Mouse (Mus musculus) cerebellum, adult 11-12 months (tissue): ENCODE measurements around the gene Map6d1.

Source experiments
- DNase-seq: peaks from one replicate; pipeline ENCODE4 v3.0.0; 2022

Map6d1 gene

GRCm38 (mm10) chr16:20240468-20241414 lies at the start of gene Map6d1:
Gene Map6d1 (minus strand): TSS chr16:20241358.
- peak; percentile 81 for DNase-seq

GRCm38 (mm10) chr16:20280238-20280637 lies 39.1 kb upstream of the Map6d1 start:
- no peak for DNase-seq

GRCm38 (mm10) chr16:20279395-20279794 lies 38.2 kb upstream of the Map6d1 start:
- DNase-seq, result no peak

GRCm38 (mm10) chr16:20272994-20273393 lies 31.8 kb upstream of the Map6d1 start:
- DNase-seq, result no peak

- DNase-seq, result no peak
These were observed 30.2 kb upstream of the Map6d1 start for GRCm38 (mm10) chr16:20271339-20271738.

GRCm38 (mm10) chr16:20265089-20265488 lies 23.9 kb upstream of the Map6d1 start:
- no peak for DNase-seq

GRCm38 (mm10) chr16:20257926-20258325 lies 16.8 kb upstream of the Map6d1 start:
- DNase-seq, result no peak

GRCm38 (mm10) chr16:20248442-20249174 lies 7.5 kb upstream of the Map6d1 start:
- DNase-seq, result no peak

- no peak for DNase-seq
These were observed 5.9 kb upstream of the Map6d1 start for GRCm38 (mm10) chr16:20247103-20247502.

- DNase-seq, result no peak
These were observed 2.5 kb downstream of the Map6d1 start for GRCm38 (mm10) chr16:20238646-20239045.

- DNase-seq, result peak; percentile 67
These were observed 3.7 kb downstream of the Map6d1 start for GRCm38 (mm10) chr16:20237426-20237825.

GRCm38 (mm10) chr16:20234406-20234805 lies 6.8 kb downstream of the Map6d1 start:
- no peak for DNase-seq

- no peak for DNase-seq
These were observed 13.0 kb downstream of the Map6d1 start for GRCm38 (mm10) chr16:20228167-20228566.

- no peak for DNase-seq
These were observed 13.7 kb downstream of the Map6d1 start for GRCm38 (mm10) chr16:20227504-20227903.

- DNase-seq, result no peak
These were observed 14.5 kb downstream of the Map6d1 start for GRCm38 (mm10) chr16:20226676-20227075.

- DNase-seq, result no peak
These were observed 18.4 kb downstream of the Map6d1 start for GRCm38 (mm10) chr16:20222726-20223125.

- DNase-seq, result peak; percentile 39
These were observed 27.4 kb downstream of the Map6d1 start for GRCm38 (mm10) chr16:20213591-20214226.

GRCm38 (mm10) chr16:20199501-20200201 lies 41.5 kb downstream of the Map6d1 start:
- DNase-seq, result no peak

GRCm38 (mm10) chr16:20196962-20197361 lies 44.2 kb downstream of the Map6d1 start:
- DNase-seq, result no peak

- DNase-seq, result no peak
These were observed 45.6 kb downstream of the Map6d1 start for GRCm38 (mm10) chr16:20195546-20195945.

- no peak for DNase-seq
These were observed 49.1 kb downstream of the Map6d1 start for GRCm38 (mm10) chr16:20192043-20192442.

- no peak for DNase-seq
These were observed 49.8 kb downstream of the Map6d1 start for GRCm38 (mm10) chr16:20191161-20191882.
